Mouse (Mus musculus) E14TG2a.4 (cell line): ENCODE data around the gene Umodl1.

ENCODE experiments used
- CTCF ChIP-seq: conservative IDR thresholded peaks from 2 replicates; pipeline ENCODE4 v1.5.1; 2014; ENCODE audit warnings: low read length
- NANOG ChIP-seq: IDR thresholded peaks from 2 replicates; pipeline ENCODE4 v1.6.1; 2014; ENCODE audit warnings: borderline replicate concordance, low read length, mixed read lengths
- POU5F1 ChIP-seq: IDR thresholded peaks from 2 replicates; pipeline ENCODE4 v1.6.1; 2014; ENCODE audit warnings: low read length, borderline replicate concordance

- TF ChIP-seq CTCF (no peak), POU5F1 (no peak), NANOG (no peak)
These were observed 23.6 kb upstream of the Umodl1 start for GRCm38 (mm10) chr17:30930827-30931226.
